Mouse (Mus musculus) stomach, postnatal 0 days (tissue): ENCODE data around the gene Trim11. TPM values are rescaled to one million over a fixed set of nuclear protein-coding genes. Genes with fewer than 3 reads are reported as not detected.

Experiments
- ATAC-seq: fragments of 200-750 bp; cut with Nextera tagmentation; 2 replicates; pipeline ENCODE4 v1.8.0; 2017; ENCODE audit not compliant: low FRiP score, low TSS enrichment
- DNase-seq: peaks from one replicate; pipeline ENCODE4 v3.0.0-alpha.2; 2016; ENCODE audit warnings: low spot score
- H3K27ac ChIP-seq: fragments of 300-500 bp; sonication (generic); replicated peaks from 2 replicates; pipeline ENCODE4 v1.5.1; 2014; ENCODE audit warnings: mild to moderate bottlenecking, control low read depth
- H3K27me3 ChIP-seq: fragments of 300-500 bp; sonication (generic); 2 replicates; pipeline ENCODE4 v1.6.1; 2014; ENCODE audit warnings: low read length; ENCODE audit not compliant: control insufficient read depth, insufficient read depth
- H3K36me3 ChIP-seq: fragments of 300-500 bp; sonication (generic); 2 replicates; pipeline ENCODE4 v1.6.1; 2014; ENCODE audit warnings: low read length, mixed read lengths; ENCODE audit not compliant: control insufficient read depth, insufficient read depth
- H3K4me1 ChIP-seq: fragments of 300-500 bp; sonication (generic); replicated peaks from 2 replicates; pipeline ENCODE4 v1.6.1; 2014; ENCODE audit warnings: antibody characterized with exemption; ENCODE audit not compliant: control insufficient read depth, insufficient read depth
- H3K4me2 ChIP-seq: fragments of 300-500 bp; sonication (generic); replicated peaks from 2 replicates; pipeline ENCODE4 v1.6.1; 2014; ENCODE audit warnings: low read depth, mild to moderate bottlenecking, control low read depth, moderate library complexity
- H3K4me3 ChIP-seq: fragments of 300-500 bp; sonication (generic); 2 replicates; pipeline ENCODE4 v1.5.1; 2014; ENCODE audit warnings: low read depth, low read length, control low read depth
- H3K9ac ChIP-seq: fragments of 300-500 bp; sonication (generic); 2 replicates; pipeline ENCODE4 v1.6.1; 2014; ENCODE audit warnings: mild to moderate bottlenecking, low read length, control low read depth, mixed read lengths
- H3K9me3 ChIP-seq: fragments of 300-500 bp; sonication (generic); 2 replicates; pipeline ENCODE4 v1.6.1; 2016; ENCODE audit warnings: low read length; ENCODE audit not compliant: control insufficient read depth
- CTCF ChIP-seq: IDR thresholded peaks from 2 replicates; pipeline ENCODE4 v1.5.1; 2016; ENCODE audit warnings: antibody characterized with exemption, low read depth, mild to moderate bottlenecking, moderate library complexity
- EP300 ChIP-seq: optimal IDR thresholded peaks from 2 replicates; pipeline ENCODE3; 2016; ENCODE audit warnings: antibody characterized with exemption
- WGBS: fragments of 180-500 bp; shearing (Covaris S2); extraction: QIAGEN DNeasy Blood & Tissue Kit; methylation state at CpG from one replicate; pipeline ENCODE4 v1.1.7; 2014; 5-methylcytosine and 5-hydroxymethylcytosine counted together
- polyA plus RNA-seq: library from polyadenylated mRNA; unstranded; fragments of >200 nt; fragmentation: Nextera tagmentation; extraction: Ambion mirVana; gene quantifications from 2 replicates; pipeline ENCODE4 v1.2.1, GENCODE M21; 2015

The Trim11 gene
- polyA plus RNA-seq, 1 experiment from 2014 or later = 11.0 TPM

GRCm38 (mm10) chr11:58984657-58985056 is 6.8 kb downstream of the Trim11 start:
- WGBS = 97% methylated on average over 7 of the region's 7 CpGs
- Histone ChIP-seq H3K36me3 (peaks cover 15% of the 10 kb centered on the region; the same call in 1 of the 2 replicates), H3K9ac (no peak overlapping the region), H3K4me2 (no peak overlapping the region), H3K27ac (no peak overlapping the region), H3K27me3 (no peaks in the 10 kb centered on the region), H3K4me1 (no peaks in the 10 kb centered on the region; the same call in 1 of the 2 replicates), H3K9me3 (no peaks in the 10 kb centered on the region), H3K4me3 (no peak overlapping the region)
- no peak for ATAC-seq
- no peak for DNase-seq
- no peak for TF ChIP-seq EP300
- TF ChIP-seq CTCF = no peak

DNA sequence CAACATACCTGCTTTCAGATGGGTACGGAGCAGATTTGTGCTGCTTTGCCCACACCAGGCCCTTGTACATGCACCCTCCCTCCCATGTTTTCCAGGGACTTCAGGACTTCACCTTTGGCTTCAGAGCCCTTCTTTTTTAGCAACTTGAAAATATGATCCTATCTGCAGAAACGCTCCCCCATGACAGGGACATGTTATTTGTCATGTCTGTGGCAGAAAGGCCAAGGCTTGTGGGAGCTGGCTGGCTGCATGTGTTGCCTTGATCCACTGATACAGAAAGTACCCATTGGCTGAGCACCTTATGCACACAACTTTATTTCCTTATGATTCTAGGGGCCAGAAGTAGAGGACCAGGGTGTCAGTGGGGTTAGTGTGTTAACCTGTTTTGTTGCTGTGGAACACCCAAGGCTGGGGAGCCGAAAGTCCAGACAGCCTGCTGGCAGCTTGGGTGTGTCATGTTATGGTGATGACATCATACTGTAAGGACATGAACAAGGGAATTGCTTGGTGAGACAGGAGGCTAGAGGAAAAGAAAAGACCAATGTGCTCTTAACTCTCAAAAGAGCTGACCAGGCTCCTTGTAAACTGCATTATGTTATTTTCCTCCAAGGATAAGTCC is 7.5 kb downstream of the Trim11 start:
- Histone ChIP-seq H3K4me3 (no peak overlapping the region), H3K36me3 (peaks cover 15% of the 10 kb centered on the region; the same call in 1 of the 2 replicates), H3K9me3 (no peaks in the 10 kb centered on the region), H3K27ac (no peak overlapping the region), H3K4me2 (no peak overlapping the region), H3K4me1 (no peaks in the 10 kb centered on the region), H3K27me3 (no peaks in the 10 kb centered on the region), H3K9ac (no peak overlapping the region)
- TF ChIP-seq EP300 = no peak
- no peak for TF ChIP-seq CTCF
- ATAC-seq (peak; percentile 61; the same call in 1 of the 2 replicates), DNase-seq (no peak)
- 77% methylated on average over 3 of the region's 3 CpGs for WGBS

DNA sequence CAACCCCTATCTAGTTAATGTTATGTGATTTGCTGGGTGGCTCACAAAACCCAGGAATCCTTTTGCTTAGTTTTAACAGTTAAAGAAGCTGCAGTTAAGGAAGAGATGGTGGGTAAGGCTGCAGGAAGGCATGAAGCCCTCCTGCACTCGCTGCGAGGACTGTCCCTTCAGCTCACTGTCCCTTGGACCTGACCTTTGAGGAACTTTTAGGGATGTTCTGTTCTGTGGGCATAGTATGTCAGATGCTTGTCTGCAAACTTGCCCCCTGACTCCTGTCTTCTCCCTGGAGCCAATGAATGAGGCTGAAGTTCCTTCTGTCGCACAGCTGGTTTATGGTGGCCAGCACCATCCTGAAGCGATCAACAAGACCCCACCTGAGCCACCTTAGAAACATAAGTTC is 11.3 kb downstream of the Trim11 start:
- Histone ChIP-seq H3K36me3 (peaks cover 17% of the 10 kb centered on the region; the same call in 1 of the 2 replicates), H3K27me3 (no peaks in the 10 kb centered on the region), H3K4me2 (no peak overlapping the region), H3K9ac (no peak overlapping the region), H3K9me3 (no peaks in the 10 kb centered on the region), H3K27ac (no peak overlapping the region), H3K4me3 (no peak overlapping the region), H3K4me1 (no peaks in the 10 kb centered on the region)
- ATAC-seq (no peak), DNase-seq (no peak)
- TF ChIP-seq CTCF = no peak
- TF ChIP-seq EP300 = no peak
- WGBS = 95% methylated on average over 4 of the region's 4 CpGs

GRCm38 (mm10) chr11:58990141-58990540 is 12.2 kb downstream of the Trim11 start:
- peaks cover 16% of the 10 kb centered on the region; the same call in 1 of the 2 replicates for H3K36me3 ChIP-seq
- TF ChIP-seq EP300 = no peak
- TF ChIP-seq CTCF = no peak
- H3K4me2 ChIP-seq = no peak overlapping the region
- WGBS = 85% methylated on average over 17 of the region's 17 CpGs
- H3K4me1 ChIP-seq = no peaks in the 10 kb centered on the region
- H3K9me3 ChIP-seq = no peaks in the 10 kb centered on the region
- no peak for ATAC-seq
- no peaks in the 10 kb centered on the region for H3K27me3 ChIP-seq
- no peak overlapping the region for H3K4me3 ChIP-seq
- no peak for DNase-seq
- H3K9ac ChIP-seq = no peak overlapping the region
- no peak overlapping the region for H3K27ac ChIP-seq

DNA sequence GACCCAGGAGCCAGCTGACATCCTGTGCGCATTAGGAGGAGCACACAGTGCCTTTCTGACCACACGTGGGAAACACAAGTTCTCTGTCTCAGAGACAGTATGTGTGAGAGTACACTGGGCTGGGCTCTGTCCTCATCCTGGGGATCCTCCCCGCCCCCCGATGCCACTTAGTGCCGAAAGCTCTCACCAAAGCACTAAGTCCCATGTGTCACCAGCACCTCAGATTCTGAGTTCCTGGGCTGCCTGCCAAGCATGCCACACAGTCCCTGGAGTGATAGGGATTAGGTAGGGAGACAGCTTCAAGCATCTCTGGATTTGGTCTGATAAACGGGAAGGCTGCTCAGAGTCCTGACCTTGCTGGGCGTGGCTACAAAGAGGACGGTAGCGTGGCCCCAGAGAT is 12.9 kb downstream of the Trim11 start:
- DNase-seq = no peak
- ATAC-seq = no peak
- Histone ChIP-seq H3K36me3 (peaks cover 11% of the 10 kb centered on the region; the same call in 1 of the 2 replicates), H3K4me2 (no peak overlapping the region), H3K27ac (no peak overlapping the region), H3K9ac (no peak overlapping the region), H3K4me1 (no peaks in the 10 kb centered on the region), H3K9me3 (no peaks in the 10 kb centered on the region), H3K4me3 (no peak overlapping the region), H3K27me3 (no peaks in the 10 kb centered on the region)
- WGBS = 69% methylated on average over 9 of the region's 9 CpGs
- TF ChIP-seq EP300 (no peak), CTCF (no peak)

- Histone ChIP-seq H3K9ac (no peak overlapping the region), H3K27ac (no peak overlapping the region), H3K36me3 (peaks cover 8% of the 10 kb centered on the region; the same call in 1 of the 2 replicates), H3K4me2 (no peak overlapping the region), H3K4me3 (no peak overlapping the region), H3K27me3 (no peaks in the 10 kb centered on the region), H3K4me1 (no peaks in the 10 kb centered on the region), H3K9me3 (no peaks in the 10 kb centered on the region)
- DNase-seq = no peak
- WGBS = 73% methylated on average over 3 of the region's 3 CpGs
- ATAC-seq = no peak
- TF ChIP-seq EP300 (no peak), CTCF (no peak)
Observed at GRCm38 (mm10) chr11:58991911-58992310, 14.0 kb downstream of the Trim11 start.
